Mouse (Mus musculus) MEL (cell line): ENCODE results near the gene Arhgef25. TPM values are rescaled to one million over a fixed set of nuclear protein-coding genes. Genes with fewer than 3 reads are reported as not detected.

ENCODE experiments used
- DNase-seq: peaks from one replicate; pipeline ENCODE4 v3.0.0; 2011; ENCODE audit warnings: low read depth, low spot score
- H3K27ac ChIP-seq: 2 replicates; pipeline ENCODE4 v1.5.1; 2012; ENCODE audit warnings: low read depth, mild to moderate bottlenecking, control low read depth, low read length, moderate library complexity; ENCODE audit not compliant: control insufficient read depth
- H3K27me3 ChIP-seq, 2 experiments: fragments of 150-350 bp in 1 of 2; sonication (generic) in 1 of 2; 2 replicates each; pipeline ENCODE4 v1.6.1; 2012; ENCODE audit warnings: low read length in 2 of 2, mild to moderate bottlenecking in 2 of 2, improper control_type of control experiment in 1 of 2, moderate library complexity in 1 of 2; ENCODE audit not compliant: insufficient read depth in 2 of 2, control insufficient read depth in 1 of 2
- H3K36me3 ChIP-seq, 2 experiments: 2 replicates each; pipeline ENCODE4 v1.6.1; 2012 to 2014; ENCODE audit warnings: low read length in 2 of 2, improper control_type of control experiment in 1 of 2, inconsistent platforms in 1 of 2, mild to moderate bottlenecking in 1 of 2; ENCODE audit not compliant: insufficient read depth in 2 of 2, control insufficient read depth in 1 of 2
- H3K4me1 ChIP-seq, 2 experiments: fragments of 150-350 bp in 1 of 2; sonication (generic) in 1 of 2; 2 replicates each; pipeline ENCODE4 v1.6.1; 2012; ENCODE audit warnings: low read length in 2 of 2, improper control_type of control experiment in 1 of 2, mild to moderate bottlenecking in 1 of 2; ENCODE audit not compliant: insufficient read depth in 2 of 2, control insufficient read depth in 1 of 2
- H3K4me3 ChIP-seq, 2 experiments: fragments of 150-350 bp in 1 of 2; sonication (generic) in 1 of 2; 2 replicates each; pipeline ENCODE4 v1.5.1; 2012; ENCODE audit warnings: low read depth in 2 of 2, low read length in 2 of 2, mild to moderate bottlenecking in 2 of 2, moderate library complexity in 2 of 2, control low read depth in 1 of 2, improper control_type of control experiment in 1 of 2; ENCODE audit not compliant: control insufficient read depth in 1 of 2, insufficient read depth in 1 of 2
- H3K79me2 ChIP-seq: 2 replicates; pipeline ENCODE4 v1.6.1; 2012; ENCODE audit warnings: mild to moderate bottlenecking, low read length, moderate library complexity; ENCODE audit not compliant: control insufficient read depth, poor library complexity, insufficient read depth
- H3K9ac ChIP-seq: 2 replicates; pipeline ENCODE4 v1.6.1; 2012; ENCODE audit warnings: low read depth, mild to moderate bottlenecking, control low read depth, low read length, moderate library complexity; ENCODE audit not compliant: control insufficient read depth, poor library complexity, severe bottlenecking
- H3K9me3 ChIP-seq: fragments of 150-350 bp; sonication (generic); replicated peaks from 2 replicates; pipeline ENCODE4 v1.6.1; 2012; ENCODE audit warnings: mild to moderate bottlenecking, low read length, improper control_type of control experiment, moderate library complexity; ENCODE audit not compliant: insufficient read depth
- CHD1 ChIP-seq: IDR thresholded peaks from 2 replicates; pipeline ENCODE4 v1.6.1; 2012; ENCODE audit warnings: low read depth, mild to moderate bottlenecking, inconsistent platforms, low read length, improper control_type of control experiment
- ELF1 ChIP-seq: IDR thresholded peaks from 2 replicates; pipeline ENCODE4 v1.6.1; 2014; ENCODE audit warnings: low read depth, mild to moderate bottlenecking, inconsistent platforms, low read length, improper control_type of control experiment, moderate library complexity
- EP300 ChIP-seq, 2 experiments: IDR thresholded peaks; 2 replicates each; pipeline ENCODE4 v1.6.1; 2011; ENCODE audit warnings: improper control_type of control experiment in 2 of 2, low read length in 2 of 2, low read depth in 1 of 2, mild to moderate bottlenecking in 1 of 2
- ETS1 ChIP-seq: IDR thresholded peaks from 2 replicates; pipeline ENCODE4 v1.6.1; 2012; ENCODE audit warnings: low read depth, mild to moderate bottlenecking, inconsistent platforms, low read length, improper control_type of control experiment, moderate library complexity
- GATA1 ChIP-seq: IDR thresholded peaks from 2 replicates; pipeline ENCODE4 v1.6.1; 2011; ENCODE audit warnings: low read depth, low read length, improper control_type of control experiment
- HCFC1 ChIP-seq: IDR thresholded peaks from 2 replicates; pipeline ENCODE4 v1.6.1; 2012; ENCODE audit warnings: low read depth, mild to moderate bottlenecking, inconsistent platforms, low read length, improper control_type of control experiment, moderate library complexity
- MAX ChIP-seq: IDR thresholded peaks from 2 replicates; pipeline ENCODE4 v1.6.1; 2011; ENCODE audit warnings: low read length, improper control_type of control experiment
- MAZ ChIP-seq: IDR thresholded peaks from 2 replicates; pipeline ENCODE4 v1.6.1; 2012; ENCODE audit warnings: low read depth, mild to moderate bottlenecking, inconsistent platforms, low read length, improper control_type of control experiment
- MXI1 ChIP-seq: IDR thresholded peaks from 2 replicates; pipeline ENCODE4 v1.6.1; 2011; ENCODE audit warnings: mild to moderate bottlenecking, low read depth, low read length, improper control_type of control experiment
- MYB ChIP-seq: IDR thresholded peaks from 2 replicates; pipeline ENCODE4 v1.6.1; 2011; ENCODE audit warnings: mild to moderate bottlenecking, low read depth, low read length, improper control_type of control experiment
- NELFE ChIP-seq: IDR thresholded peaks from 2 replicates; pipeline ENCODE4 v1.6.1; 2011; ENCODE audit warnings: low read depth, low read length, improper control_type of control experiment
- POLR2A ChIP-seq, 2 experiments: IDR thresholded peaks; 2 replicates each; pipeline ENCODE4 v1.6.1; 2011 to 2012; ENCODE audit warnings: low read length in 2 of 2, mild to moderate bottlenecking in 2 of 2, control low read depth in 1 of 2, improper control_type of control experiment in 1 of 2, low read depth in 1 of 2, moderate library complexity in 1 of 2; ENCODE audit not compliant: control insufficient read depth in 1 of 2, insufficient read depth in 1 of 2, poor library complexity in 1 of 2
- POLR2AphosphoS2 ChIP-seq: IDR thresholded peaks from 2 replicates; pipeline ENCODE4 v1.6.1; 2011; ENCODE audit warnings: low read length, improper control_type of control experiment
- SIN3A ChIP-seq: IDR thresholded peaks from 2 replicates; pipeline ENCODE4 v1.6.1; 2012; ENCODE audit warnings: low read length, improper control_type of control experiment, inconsistent platforms
- SMC3 ChIP-seq: IDR thresholded peaks from 2 replicates; pipeline ENCODE4 v1.6.1; 2011; ENCODE audit warnings: low read depth, low read length, improper control_type of control experiment
- TAL1 ChIP-seq: IDR thresholded peaks from 2 replicates; pipeline ENCODE4 v1.6.1; 2012; ENCODE audit warnings: mild to moderate bottlenecking, inconsistent platforms, low read length, moderate library complexity, mixed read lengths
- TCF12 ChIP-seq: IDR thresholded peaks from 2 replicates; pipeline ENCODE4 v1.6.1; 2014; ENCODE audit warnings: low read depth, mild to moderate bottlenecking, inconsistent platforms, low read length, improper control_type of control experiment, moderate library complexity
- UBTF ChIP-seq: IDR thresholded peaks from 2 replicates; pipeline ENCODE4 v1.6.1; 2012; ENCODE audit warnings: low read depth, mild to moderate bottlenecking, inconsistent platforms, low read length, improper control_type of control experiment, moderate library complexity, borderline replicate concordance; ENCODE audit not compliant: insufficient read depth
- ZC3H11A ChIP-seq: IDR thresholded peaks from 2 replicates; pipeline ENCODE4 v1.6.1; 2012; ENCODE audit warnings: low read depth, mild to moderate bottlenecking, inconsistent platforms, low read length, improper control_type of control experiment
- ZKSCAN1 ChIP-seq: IDR thresholded peaks from 2 replicates; pipeline ENCODE4 v1.6.1; 2012; ENCODE audit warnings: low read depth, mild to moderate bottlenecking, inconsistent platforms, low read length, improper control_type of control experiment, moderate library complexity
- ZNF384 ChIP-seq: IDR thresholded peaks from 2 replicates; pipeline ENCODE4 v1.6.1; 2012; ENCODE audit warnings: low read depth, mild to moderate bottlenecking, inconsistent platforms, low read length, improper control_type of control experiment
- polyA plus RNA-seq, 2 experiments: library from polyadenylated mRNA; stranded (reverse) in 1 of 2; unstranded in 1 of 2; fragments of >175 nt in 1 of 2; fragments of >200 nt in 1 of 2; gene quantifications; 2 replicates each; pipeline versions ENCODE4 v1.2.1 to v1.2.4; 2012; ENCODE audit warnings: low replicate concordance in 2 of 2, low read depth in 1 of 2; ENCODE audit not compliant: insufficient read length in 2 of 2, insufficient read depth in 1 of 2, missing spikeins in 1 of 2
- total RNA-seq: library from RNA; depleted of rRNA; stranded (reverse); fragments of 300-350 nt; gene quantifications from 2 replicates; pipeline ENCODE4 v1.2.3, GENCODE M21; 2012

Gene Arhgef25
- total and polyA plus RNA-seq, 3 experiments: 16.9 to 44.6 TPM; not detected in 1

GRCm38 (mm10) chr10:127190398-127191190 is 711 bp upstream of the Arhgef25 start:
- Histone ChIP-seq H3K79me2 (peaks cover 11% of the 10 kb centered on the region; the same call in 1 of the 2 replicates), H3K27ac (peak overlapping the region; percentile 96), H3K4me1 (peaks cover 2 to 34% of the 10 kb centered on the region in 2 experiments; a peak in 3 of 4 replicates), H3K4me3 (peak overlapping the region; percentile 82 to 96), H3K36me3 (peaks cover 0 to 30% of the 10 kb centered on the region in 2 experiments; a peak in 2 of 4 replicates), H3K27me3 (no peaks in the 10 kb centered on the region), H3K9me3 (no peaks in the 10 kb centered on the region), H3K9ac (peak overlapping the region; percentile 88)
- TF ChIP-seq MXI1 (no peak), POLR2AphosphoS2 (no peak), MAX (no peak), ZKSCAN1 (no peak), ETS1 (peak; percentile 53; the same call in 1 of the 2 replicates), MAZ (peak; percentile 50), NELFE (no peak), ELF1 (no peak), MYB (no peak), SIN3A (0 out of 2 replicates have a peak, but pooled peaks have one; percentile 40), ZNF384 (no peak), EP300 (IDR thresholded peaks at IDR 0.05; ENCODE audit: low read depth in 1 of 2, low read length in 2 of 2) (peak; percentile 32 to 65; a peak in 3 of 4 replicates), UBTF (0 out of 2 replicates have a peak, but pooled peaks have one; percentile 60), SMC3 (no peak), TAL1 (peak; percentile 83), POLR2A (IDR thresholded peaks at IDR 0.05; ENCODE audit: control insufficient read depth in 1 of 2, insufficient read depth in 1 of 2, low read depth in 1 of 2, low read length in 2 of 2, poor library complexity in 1 of 2) (peak in 1 of 2 experiments; percentile 33; a peak in 1 of 4 replicates), GATA1 (peak; percentile 75), TCF12 (peak; percentile 74), CHD1 (0 out of 2 replicates have a peak, but pooled peaks have one; percentile 8), ZC3H11A (no peak), HCFC1 (0 out of 2 replicates have a peak, but pooled peaks have one; percentile 1)
- peak; percentile 61 for DNase-seq
